Mouse (Mus musculus) left cerebral cortex, adult 11 months (tissue): ENCODE data around the gene Olfr263.

Experiments
- DNase-seq: peaks from one replicate; pipeline ENCODE4 v3.0.0; 2022; ENCODE audit warnings: low spot score

Olfr263 gene

GRCm38 (mm10) chr13:21169657-21170430 is 40.4 kb downstream of the Olfr263 start:
- no peak for DNase-seq

DNA sequence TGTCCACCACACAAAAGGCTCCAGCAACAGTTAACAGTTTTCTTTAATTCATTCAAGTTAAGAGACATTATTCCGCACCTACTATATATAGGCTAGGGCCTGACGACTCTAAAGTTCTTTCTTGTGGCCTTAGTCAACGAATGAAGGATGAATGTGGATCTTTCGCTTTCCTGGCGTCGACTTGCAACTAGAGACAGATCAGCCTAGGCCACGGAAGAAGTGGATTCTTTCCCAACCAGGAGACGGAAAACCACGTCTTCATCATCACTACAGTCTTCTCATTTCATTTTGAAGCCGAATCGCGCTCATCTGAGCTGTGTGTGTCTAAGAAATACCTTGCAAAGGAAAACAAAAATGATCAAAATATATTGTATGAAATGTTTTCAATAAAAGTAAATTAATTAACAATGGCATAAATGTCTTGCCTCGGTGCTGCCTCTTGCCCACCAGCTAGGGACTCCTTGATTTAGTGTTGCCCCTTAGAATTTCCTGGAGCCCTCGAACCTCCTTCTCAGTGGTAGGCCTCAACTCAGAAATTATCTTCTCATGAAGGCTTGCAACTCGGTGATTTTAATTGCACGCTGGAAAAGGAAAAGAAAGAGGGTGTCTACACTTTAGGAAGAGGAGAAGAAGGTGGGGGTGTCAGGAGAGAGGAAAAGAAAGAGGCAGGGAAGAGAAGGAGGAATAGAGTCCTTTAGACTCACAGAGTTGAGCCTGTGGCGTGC is 41.2 kb downstream of the Olfr263 start:
- no peak for DNase-seq

DNA sequence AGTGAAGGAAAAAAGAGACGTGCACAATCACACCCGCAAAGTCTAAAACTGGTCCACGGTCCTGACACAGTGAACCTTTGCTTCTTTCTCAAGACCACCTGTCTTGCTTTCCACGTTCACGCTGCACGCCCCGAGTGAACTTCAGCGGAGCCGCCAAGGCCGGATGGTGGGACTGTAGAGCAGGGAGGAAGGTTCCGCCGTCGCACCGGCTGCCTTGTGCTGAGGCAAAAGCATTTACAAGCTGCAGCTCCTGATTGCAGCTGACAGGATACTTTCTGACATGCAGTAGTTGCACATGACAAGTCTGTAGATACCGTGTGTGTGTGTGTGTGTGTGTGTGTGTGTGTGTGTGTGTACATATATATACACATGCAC is 41.7 kb downstream of the Olfr263 start:
- no peak for DNase-seq

DNA sequence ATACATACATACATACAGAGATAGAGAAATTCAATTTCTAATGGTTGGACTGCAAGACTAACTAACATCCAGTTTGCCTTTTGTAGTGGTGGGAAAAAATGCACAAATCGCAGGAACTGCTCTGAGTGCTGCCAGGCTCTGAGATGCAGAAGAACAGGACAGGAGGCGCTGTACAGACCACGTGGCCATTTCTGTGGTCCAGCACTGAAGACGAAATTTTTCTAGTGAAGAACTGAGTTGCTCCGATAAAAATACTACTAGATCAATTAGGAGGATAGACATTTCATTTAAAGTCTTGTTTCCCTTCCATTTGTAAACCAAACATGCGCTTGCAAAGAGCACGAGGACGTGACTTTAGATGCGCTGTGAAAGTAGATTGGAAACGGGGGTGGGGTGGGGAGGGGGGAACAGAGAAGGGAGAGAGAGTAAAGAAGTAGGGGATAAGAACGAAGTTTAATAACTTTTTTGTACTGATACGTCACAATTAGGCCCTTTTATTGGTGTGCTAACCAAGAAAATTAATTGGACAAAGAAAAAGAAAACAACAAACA is 42.2 kb downstream of the Olfr263 start:
- DNase-seq, result no peak

GRCm38 (mm10) chr13:21172241-21173027 is 43.0 kb downstream of the Olfr263 start:
- no peak for DNase-seq

GRCm38 (mm10) chr13:21173072-21173471 is 43.6 kb downstream of the Olfr263 start:
- no peak for DNase-seq

- DNase-seq, result no peak
Observed at GRCm38 (mm10) chr13:21176733-21177132, 47.3 kb downstream of the Olfr263 start.

DNA sequence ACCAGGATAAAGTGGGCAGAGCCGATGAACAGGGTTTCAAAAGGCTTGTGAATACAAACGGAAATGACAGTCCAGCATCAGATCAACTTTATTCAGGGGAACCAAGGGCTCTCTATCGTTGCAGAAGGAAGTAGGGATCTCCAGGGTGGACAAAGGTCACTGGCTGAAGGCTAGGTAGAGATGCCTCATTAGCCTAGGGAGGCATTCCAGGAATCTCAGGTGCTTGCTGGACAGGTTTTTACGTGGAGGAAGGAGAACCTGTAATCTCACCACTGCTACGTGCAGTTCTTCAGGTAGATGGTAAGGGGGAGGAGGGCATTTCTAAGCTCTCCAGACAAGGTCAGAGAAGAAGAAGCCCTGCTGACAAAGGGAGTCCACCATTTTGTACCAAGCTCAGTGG is 48.2 kb downstream of the Olfr263 start:
- no peak for DNase-seq

- DNase-seq, result no peak
Observed at GRCm38 (mm10) chr13:21178364-21178763, 48.9 kb downstream of the Olfr263 start.

DNA sequence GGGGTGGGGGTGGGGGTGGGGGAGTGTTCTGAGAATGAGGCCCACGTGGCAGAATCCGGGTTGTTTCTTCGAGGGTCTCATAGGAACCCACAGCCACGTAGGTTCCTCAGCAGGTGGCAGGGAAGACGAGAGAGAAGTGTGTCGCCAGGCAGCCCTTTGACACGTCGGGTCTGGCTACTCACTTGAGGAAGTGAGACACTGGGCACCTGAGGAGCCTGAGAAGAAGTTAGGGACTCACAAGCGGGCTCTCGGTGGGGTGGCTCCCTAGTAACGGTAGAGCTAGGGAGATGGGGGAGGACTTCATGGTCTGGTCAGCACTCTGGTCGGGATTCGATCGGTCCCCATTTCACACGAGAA is 49.9 kb downstream of the Olfr263 start, which contains the start of gene Trim27:
Gene Trim27 (plus strand): TSS at position 79 of the 357 bp plus-strand sequence.
- no peak for DNase-seq

DNA sequence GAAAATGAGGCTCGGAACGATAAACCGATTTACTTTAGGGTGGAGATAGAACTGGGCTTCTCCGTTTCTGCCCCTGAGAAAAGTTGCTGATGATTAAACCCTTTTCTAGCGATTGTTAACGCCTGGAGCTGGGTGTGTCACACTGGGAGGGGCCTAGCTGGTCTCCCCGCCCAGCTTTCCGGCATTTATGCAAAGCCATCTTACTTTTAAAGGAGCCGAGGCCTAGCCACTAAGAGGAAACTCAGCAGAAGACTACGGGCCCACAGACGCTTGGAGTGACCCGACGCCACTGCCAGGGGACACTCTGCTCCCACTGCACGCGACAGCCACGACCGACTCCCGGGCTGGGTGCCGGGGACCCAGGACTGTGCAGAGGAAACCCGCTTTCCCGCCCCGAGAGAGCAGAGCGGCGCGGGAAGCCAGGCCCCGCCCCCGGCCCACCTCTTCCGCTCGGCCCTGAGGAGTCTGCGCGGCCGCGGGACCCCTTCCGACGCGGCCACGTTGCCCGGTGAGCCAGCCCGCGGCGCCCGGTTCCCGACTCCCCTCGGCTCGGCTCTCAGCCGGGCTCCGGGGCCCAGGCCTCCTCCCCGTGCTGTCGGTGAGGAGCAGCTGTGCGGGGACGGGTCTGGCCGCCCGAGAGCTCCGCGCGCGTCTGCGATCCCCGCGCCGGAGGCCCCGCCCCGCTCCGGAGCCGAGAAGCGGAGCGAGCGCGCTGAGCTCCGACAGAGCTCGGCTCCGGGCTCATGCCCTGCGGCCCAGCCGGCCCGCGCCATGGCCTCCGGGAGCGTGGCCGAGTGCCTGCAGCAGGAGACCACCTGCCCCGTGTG is 50.5 kb downstream of the Olfr263 start:
- DNase-seq, result peak; percentile 81

DNA sequence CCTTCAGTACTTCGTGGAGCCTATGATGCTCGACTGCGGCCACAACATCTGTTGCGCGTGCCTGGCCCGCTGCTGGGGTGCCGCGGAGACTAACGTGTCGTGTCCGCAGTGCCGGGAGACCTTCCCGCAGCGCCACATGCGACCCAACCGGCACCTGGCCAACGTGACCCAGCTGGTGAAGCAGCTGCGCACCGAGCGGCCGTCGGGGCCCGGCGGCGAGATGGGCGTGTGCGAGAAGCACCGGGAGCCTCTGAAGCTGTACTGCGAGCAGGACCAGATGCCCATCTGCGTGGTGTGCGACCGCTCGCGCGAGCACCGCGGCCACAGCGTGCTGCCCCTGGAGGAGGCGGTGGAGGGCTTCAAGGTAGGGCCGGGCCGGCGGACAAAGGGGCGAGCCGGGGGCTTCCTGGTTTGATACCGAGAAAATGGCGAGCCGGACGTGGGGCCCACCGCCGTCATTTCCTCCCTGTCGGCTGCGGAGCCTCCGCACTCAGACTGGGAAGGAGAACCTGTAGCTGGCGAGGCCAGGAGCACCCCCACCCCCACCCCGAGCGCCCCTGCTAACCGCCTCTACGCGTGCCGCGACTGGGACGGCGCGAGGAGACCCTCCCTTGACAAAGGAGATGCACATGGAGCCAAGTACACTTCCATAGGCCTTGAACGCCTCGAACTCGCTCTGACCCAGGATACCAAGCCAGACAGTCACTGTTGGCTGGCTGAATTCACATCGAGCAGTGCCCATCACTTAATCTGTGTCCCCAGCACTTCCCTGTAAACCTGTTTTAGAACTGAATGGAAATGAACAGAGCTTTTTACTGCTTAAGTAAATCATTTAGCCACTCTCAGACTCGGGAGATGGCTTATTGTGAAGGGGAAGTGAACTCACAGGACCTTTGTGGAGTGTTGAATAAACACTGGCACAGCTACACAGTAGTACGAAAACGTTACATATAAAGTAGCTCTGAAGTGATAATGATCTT is 51.4 kb downstream of the Olfr263 start:
- DNase-seq, result no peak

DNA sequence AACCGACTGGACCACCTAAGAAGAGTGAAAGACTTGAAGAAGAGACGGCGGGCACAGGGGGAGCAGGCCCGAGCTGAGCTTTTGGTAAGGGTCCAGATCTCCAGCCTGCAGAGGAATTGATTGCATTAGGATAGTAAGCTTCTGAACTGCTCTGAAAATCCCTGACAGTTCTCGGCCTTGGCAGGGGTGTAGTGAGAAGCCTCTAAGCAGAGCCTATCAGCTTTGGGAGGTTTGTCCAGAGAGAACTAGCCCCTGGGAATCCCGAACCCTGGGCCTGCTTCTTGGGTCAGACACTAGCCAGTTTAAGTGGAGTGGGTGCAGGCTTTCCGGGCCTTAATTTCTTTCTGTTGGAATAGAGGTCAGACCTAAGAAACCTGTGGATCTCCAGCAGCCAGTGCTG is 52.6 kb downstream of the Olfr263 start:
- no peak for DNase-seq

DNA sequence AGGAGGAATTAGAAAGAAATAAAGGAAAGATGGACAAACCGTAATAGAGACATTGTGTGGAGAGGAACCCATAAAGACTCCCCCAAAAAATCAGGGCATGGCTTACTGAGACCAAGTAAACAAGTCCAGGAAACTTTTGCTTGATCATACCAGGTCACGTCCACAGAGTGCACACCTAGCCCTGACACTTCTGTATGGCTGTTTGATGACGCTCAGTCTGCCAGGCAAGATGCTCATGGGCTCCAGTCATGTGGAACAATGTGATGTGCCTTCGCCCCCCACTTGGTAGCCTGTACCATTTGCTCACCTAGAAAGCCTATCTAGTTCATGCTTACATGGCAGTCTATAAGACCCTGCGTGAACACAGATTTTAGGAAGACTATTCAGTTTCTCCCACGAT is 53.6 kb downstream of the Olfr263 start:
- DNase-seq, result no peak

DNA sequence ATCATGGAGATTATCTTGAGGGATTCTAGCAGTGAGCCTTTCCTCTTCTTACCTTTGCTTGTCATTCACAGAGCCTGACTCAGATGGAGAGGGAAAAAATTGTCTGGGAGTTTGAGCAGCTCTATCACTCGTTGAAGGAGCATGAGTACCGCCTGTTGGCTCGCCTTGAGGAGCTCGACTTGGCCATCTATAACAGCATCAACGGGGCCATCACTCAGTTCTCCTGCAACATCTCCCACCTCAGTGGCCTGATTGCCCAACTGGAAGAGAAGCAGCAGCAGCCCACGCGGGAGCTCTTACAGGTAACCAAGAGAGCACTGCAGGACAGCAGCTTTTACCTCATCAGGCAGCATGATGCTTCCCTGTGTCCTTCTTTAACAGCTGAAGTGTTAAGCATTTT is 54.2 kb downstream of the Olfr263 start:
- no peak for DNase-seq

- DNase-seq, result no peak
Observed at GRCm38 (mm10) chr13:21185521-21185920, 56.1 kb downstream of the Olfr263 start.
